Mouse (Mus musculus): ENCODE data around the gene Ms4a2. TPM values are rescaled to one million over a fixed set of nuclear protein-coding genes. Genes with fewer than 3 reads are reported as not detected.

Ms4a2 gene
- polyA plus RNA-seq, 1 experiment from 2014 or later: 0.59 TPM

Other genes starting within 250 kb of the Ms4a2 start
- 5.4 and 5.6 TPM in 2 replicates for gene Ms4a4a, start 248.2 kb downstream of the Ms4a2 start, polyA plus RNA-seq (2015; fragmentation: Nextera tagmentation; extraction: Ambion mirVana)
- gene Ms4a4c, start 218.9 kb downstream of the Ms4a2 start, polyA plus RNA-seq (2015; fragmentation: Nextera tagmentation; extraction: Ambion mirVana): 0.62 and 0.87 TPM in 2 replicates
- 0.59 TPM in 1 of 2 replicates, not detected in the other for gene Ms4a4b, start 180.2 kb downstream of the Ms4a2 start, polyA plus RNA-seq (2015; fragmentation: Nextera tagmentation; extraction: Ambion mirVana)
- 4.2 and 4.6 TPM in 2 replicates for gene Ms4a6c, start 154.4 kb downstream of the Ms4a2 start, polyA plus RNA-seq (2015; fragmentation: Nextera tagmentation; extraction: Ambion mirVana)
- not detected in 2 replicates for gene Gm8369, start 137.8 kb downstream of the Ms4a2 start, polyA plus RNA-seq (2015; fragmentation: Nextera tagmentation; extraction: Ambion mirVana)
- 4.1 and 4.5 TPM in 2 replicates for gene Ms4a6b, start 107.2 kb downstream of the Ms4a2 start, polyA plus RNA-seq (2015; fragmentation: Nextera tagmentation; extraction: Ambion mirVana)
- 1.1 and 1.5 TPM in 2 replicates for gene Ms4a4d, start 86.9 kb downstream of the Ms4a2 start, polyA plus RNA-seq (2015; fragmentation: Nextera tagmentation; extraction: Ambion mirVana)
- 3.5 and 3.9 TPM in 2 replicates for gene Ms4a6d, start 18.9 kb downstream of the Ms4a2 start, polyA plus RNA-seq (2015; fragmentation: Nextera tagmentation; extraction: Ambion mirVana)
- gene Ms4a3, start 17.1 kb upstream of the Ms4a2 start, polyA plus RNA-seq (2015; fragmentation: Nextera tagmentation; extraction: Ambion mirVana): not detected in 2 replicates
- gene Oosp2, start 36.8 kb upstream of the Ms4a2 start, polyA plus RNA-seq (2015; fragmentation: Nextera tagmentation; extraction: Ambion mirVana): not detected in 2 replicates
- gene Oosp1, start 67.4 kb upstream of the Ms4a2 start, polyA plus RNA-seq (2015; fragmentation: Nextera tagmentation; extraction: Ambion mirVana): not detected in 2 replicates
- gene Oosp3, start 73.3 kb upstream of the Ms4a2 start, polyA plus RNA-seq (2015; fragmentation: Nextera tagmentation; extraction: Ambion mirVana): not detected in 2 replicates
- gene Gif, start 123.8 kb upstream of the Ms4a2 start, polyA plus RNA-seq (2015; fragmentation: Nextera tagmentation; extraction: Ambion mirVana): not detected in 2 replicates
- 42.8 and 46.0 TPM in 2 replicates for gene Mrpl16, start 146.7 kb upstream of the Ms4a2 start, polyA plus RNA-seq (2015; fragmentation: Nextera tagmentation; extraction: Ambion mirVana)
- gene Stx3, start 195.7 kb upstream of the Ms4a2 start, polyA plus RNA-seq (2015; fragmentation: Nextera tagmentation; extraction: Ambion mirVana): 5.4 TPM in 2 replicates
- gene Olfr1417, start 215.5 kb upstream of the Ms4a2 start, polyA plus RNA-seq (2015; fragmentation: Nextera tagmentation; extraction: Ambion mirVana): not detected in 2 replicates
- not detected in 2 replicates for gene Olfr1418, start 237.3 kb upstream of the Ms4a2 start, polyA plus RNA-seq (2015; fragmentation: Nextera tagmentation; extraction: Ambion mirVana)